Mouse (Mus musculus): ENCODE results near the gene Copz2.

Gene Copz2

DNA sequence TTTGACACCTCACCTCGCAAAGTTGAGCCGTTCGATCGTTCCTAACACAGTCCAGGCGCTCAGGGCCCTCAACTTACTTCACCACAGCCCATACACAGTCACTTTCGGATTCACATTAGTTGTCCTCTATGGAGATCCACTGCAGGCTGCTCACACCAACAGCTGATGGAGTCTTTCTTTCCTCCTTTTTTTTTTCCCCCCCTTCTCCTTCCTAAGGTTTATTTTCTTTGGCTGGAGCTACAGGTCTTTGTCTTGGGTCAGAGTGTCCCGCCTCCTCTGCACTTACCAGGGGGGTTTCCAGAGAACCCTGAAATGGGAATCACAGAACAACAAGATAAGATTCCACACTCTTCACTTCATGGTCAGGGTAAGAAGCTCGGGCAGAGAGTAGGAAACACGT, 21.8 kb upstream of the Copz2 start:
- in situ Hi-C loops (cut with MboI, MseI) = loop anchor here in 1 of 2 experiments (25.0 kb wide), 1 partner anchor 1284 kb away; no protein-coding TSS in a partner anchor

DNA sequence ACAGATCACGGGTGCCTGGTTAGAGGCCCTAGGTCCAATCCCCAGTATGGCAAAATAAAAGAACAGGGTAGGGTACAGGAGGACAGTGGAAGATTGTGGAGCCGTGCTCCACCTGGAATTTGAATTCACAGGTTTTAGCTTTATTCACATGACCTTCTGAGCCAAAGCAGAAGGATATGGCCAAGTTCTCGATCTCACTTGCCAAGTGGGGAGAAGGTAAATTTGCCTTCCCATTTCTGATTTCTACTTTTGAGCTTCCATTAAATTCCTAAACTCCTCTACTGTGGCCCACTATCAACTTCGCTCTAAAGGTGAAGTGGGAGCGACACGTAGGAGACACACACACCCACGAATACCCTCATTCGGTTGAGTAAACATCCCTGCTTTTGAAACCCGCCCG, 20.8 kb upstream of the Copz2 start:
- in situ Hi-C loops (cut with MboI, MseI) = loop anchor here in 1 of 2 experiments (25.0 kb wide), 1 partner anchor 1283 kb away; no protein-coding TSS in a partner anchor

DNA sequence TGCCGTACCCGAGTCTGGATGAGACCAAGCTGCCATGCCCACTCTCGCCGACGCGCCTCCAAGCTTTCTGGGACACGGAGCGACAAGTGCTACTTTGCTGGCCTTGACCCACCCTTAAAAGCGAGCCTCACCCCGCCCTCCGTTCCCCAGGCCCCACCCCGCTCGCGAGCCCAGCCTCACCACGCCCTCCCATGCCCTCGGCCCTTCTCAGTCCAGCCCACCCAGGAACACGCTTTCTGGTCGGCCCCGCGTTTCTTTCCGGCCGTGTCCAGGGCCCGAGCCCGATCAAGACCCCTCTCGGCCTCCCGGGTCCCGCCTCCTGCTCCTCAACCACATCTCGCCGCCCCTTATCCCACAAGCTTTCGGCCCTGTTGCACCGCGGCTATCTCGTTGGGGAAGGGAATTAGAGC, 20.3 kb upstream of the Copz2 start:
- in situ Hi-C loops (cut with MboI, MseI) = loop anchor here in 1 of 2 experiments (25.0 kb wide), 1 partner anchor 1283 kb away; no protein-coding TSS in a partner anchor

DNA sequence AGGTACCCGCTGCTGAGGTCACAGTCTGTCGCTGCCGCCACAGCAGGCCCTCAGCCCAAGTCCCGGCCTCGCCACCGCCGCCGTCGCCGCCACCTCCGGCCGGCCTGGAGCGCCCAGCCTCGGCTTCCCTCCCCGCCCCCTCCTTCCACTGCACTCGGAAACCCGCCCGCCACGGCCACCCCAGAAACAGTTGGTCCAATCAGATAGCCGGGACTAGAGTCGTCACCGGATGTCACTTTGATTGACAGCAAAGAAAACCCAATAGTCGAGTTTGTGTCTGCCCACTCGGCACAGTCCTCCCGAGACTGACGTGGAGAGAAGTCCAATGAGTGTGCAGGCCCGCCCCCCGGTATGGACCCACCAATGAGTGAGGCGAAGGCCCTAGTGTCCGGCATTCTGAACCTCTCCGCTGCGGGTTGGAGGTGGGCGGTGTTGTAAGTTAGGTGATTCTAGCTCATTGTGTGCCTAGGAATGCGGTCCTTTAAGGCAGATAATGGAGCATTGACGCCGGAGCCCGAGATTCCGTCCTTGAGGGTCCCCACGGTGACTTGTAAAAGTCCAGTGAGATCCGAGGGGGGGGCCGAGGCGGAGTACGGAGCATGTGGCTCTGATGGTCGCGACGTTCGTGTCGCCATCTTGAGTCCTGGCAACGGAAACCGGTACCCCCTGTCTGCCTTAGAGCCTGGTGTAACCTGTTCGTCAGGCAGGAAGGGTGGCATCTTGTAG, 19.7 kb upstream of the Copz2 start, which contains the start of gene Nfe2l1:
TSS of gene Nfe2l1 (minus strand) at position 156 of the 726 bp plus-strand sequence.
- in situ Hi-C loops (cut with MboI, MseI) = loop anchor here in 1 of 2 experiments (25.0 kb wide), 1 partner anchor 1282 kb away; no protein-coding TSS in a partner anchor

DNA sequence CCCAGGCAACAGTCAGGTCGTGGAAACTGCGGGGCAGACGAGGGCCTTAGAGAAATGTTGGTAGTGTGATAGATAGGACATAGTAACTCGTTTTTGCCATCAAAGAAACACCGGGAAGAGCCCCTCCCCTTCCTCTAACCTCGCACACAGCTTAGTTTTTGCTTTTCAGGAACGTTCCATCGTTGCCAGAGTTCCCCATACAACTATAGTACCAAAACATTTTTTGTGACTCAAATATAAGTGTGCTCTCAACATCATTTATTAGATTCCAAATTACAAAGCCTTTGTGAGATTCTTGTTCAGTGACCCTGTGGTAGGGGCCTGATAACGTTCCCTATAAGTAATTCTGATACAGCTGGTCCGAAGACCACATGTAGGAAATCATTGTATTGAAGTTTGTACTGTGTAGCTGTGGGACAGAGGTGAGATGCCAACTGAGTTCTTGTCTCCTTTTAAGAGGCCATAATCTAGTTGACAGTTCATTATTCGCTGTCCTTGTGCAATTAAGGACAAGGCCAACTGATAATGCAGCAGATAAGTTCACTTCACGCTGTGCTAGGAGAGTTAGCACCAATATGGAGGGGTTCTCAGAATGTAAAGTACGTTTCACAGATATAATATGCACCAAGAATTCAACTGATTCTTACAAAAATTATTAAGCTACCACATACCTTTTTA, 19.0 kb upstream of the Copz2 start:
- in situ Hi-C loops (cut with MboI, MseI) = loop anchor here in 1 of 2 experiments (25.0 kb wide), 1 partner anchor 1282 kb away; no protein-coding TSS in a partner anchor

DNA sequence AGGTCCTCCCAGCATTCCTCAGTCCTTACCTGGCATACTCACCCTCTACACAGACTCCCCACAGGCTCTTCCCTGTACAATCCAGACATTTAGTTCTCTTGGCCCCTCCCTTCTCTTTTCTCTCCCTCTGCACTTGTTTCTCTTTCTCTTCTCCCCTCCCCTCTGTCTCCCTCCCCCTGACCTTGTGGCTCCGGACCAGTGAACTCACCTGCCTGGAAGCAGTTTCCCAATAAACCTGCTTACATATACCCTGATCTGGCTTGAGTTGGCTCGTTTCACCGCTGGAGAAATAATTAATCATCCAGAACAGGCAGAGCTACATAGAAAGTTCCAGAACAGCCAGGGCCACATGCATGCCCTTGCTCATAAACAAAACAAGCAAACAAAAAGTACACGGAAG, 18.2 kb upstream of the Copz2 start:
- in situ Hi-C loops (cut with MboI, MseI) = loop anchor here in 1 of 2 experiments (25.0 kb wide), 1 partner anchor 1281 kb away; no protein-coding TSS in a partner anchor

DNA sequence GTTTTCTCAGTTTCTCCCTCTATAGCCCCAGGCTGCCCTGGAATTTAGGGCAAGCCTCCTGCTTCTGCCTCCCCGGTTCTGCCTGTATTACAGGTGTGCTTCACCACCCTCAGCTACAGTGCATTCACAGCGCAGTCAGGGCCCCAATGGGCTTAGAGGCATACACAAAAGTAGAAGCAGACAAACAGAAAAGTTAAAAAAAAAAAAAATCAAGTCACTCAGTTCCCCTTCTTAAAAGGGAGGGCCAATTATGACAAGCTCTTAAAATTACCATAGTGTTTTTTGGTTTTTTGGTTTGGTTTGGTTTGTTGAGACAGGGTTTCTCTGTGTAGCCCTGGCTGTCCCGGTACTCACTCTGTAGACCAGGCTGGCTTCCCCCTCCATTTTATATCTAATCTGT, 17.1 kb upstream of the Copz2 start:
- in situ Hi-C loops (cut with MboI, MseI) = loop anchor here in 1 of 2 experiments (25.0 kb wide), 1 partner anchor 1280 kb away; no protein-coding TSS in a partner anchor

DNA sequence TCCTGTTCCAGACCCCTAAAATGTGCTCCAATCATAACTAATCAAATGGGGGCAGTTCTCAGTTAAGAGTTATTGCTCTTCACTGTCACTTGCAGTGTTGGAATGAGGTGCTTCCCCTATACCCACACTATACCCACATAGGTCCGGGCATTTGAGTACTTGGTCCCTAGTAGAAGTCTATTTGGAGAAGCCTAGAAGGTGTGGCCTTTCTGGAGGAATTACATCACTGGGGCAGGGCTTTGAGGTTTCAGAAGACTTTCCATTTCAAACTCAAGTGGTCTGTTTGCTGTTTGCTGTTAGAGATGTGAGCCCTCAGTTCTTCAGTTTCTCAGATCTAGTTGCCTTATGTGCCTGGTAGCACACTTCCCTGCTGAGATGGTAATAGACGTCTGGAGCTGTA, 16.7 kb upstream of the Copz2 start:
- in situ Hi-C loops (cut with MboI, MseI) = loop anchor here in 1 of 2 experiments (25.0 kb wide), 1 partner anchor 1279 kb away; no protein-coding TSS in a partner anchor

DNA sequence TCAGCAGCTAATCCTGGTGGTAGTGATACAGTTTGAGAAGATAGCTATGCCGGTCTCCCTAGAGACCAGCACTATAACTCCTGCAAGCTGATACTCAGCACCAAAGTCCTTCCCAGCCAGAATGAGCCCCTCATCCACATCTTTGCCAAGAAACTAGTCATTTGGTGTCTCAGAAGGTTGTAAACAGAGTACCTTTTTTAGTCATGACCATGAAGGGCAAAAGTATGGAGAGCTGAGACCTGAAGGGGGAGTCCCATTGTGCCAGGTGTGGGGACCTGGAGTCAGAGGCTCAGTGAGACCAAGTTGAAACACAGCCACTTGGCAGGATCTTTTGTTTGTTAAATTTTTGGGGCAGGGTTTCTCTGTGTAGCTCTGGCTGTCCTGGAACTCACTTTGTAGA, 15.5 kb upstream of the Copz2 start:
- in situ Hi-C loops (cut with MboI, MseI) = loop anchor here in 1 of 2 experiments (25.0 kb wide), 1 partner anchor 1278 kb away; no protein-coding TSS in a partner anchor

DNA sequence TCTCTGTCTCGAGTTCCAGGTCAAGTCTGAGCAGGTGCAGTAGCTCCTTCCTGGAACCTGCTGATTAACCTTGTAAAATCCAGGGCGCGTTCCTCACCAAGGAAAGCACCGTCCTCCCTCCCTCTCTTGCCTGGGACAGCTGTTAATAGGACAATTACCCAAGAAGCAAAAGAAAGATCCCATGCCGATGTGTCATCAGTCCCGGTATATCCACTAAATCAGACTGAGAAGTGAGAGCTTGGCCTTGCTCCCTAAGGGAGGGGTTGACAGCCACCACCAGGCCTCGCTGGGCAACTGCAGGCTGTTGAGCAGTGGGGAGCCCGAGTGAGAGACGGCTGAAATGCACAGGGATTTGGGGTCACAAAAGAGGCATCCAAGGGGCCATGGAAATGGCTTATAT, 12.4 kb upstream of the Copz2 start:
- in situ Hi-C loops (cut with MboI, MseI) = loop anchor here in 1 of 2 experiments (25.0 kb wide), 1 partner anchor 1275 kb away; no protein-coding TSS in a partner anchor

DNA sequence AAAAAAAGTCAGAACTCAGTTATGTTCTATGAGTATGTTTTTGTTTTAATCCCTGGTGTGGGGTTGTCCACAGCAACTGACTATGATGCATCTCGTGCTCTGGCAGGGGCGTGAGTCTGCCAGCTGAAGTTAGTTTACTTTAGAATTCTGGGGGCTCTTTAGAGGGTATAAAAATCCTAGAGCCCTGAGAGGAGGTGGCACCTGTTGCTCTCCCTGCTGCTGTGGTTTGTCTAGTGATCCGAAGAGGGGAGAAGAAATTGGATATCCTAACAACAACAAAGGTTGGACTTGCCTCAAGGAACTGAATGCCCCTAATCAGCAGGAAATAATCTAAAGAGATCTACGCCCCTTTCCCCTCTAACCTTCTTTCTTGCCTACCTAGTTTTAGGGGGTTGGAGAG, 11.3 kb upstream of the Copz2 start:
- in situ Hi-C loops (cut with MboI, MseI) = loop anchor here in 1 of 2 experiments (25.0 kb wide), 1 partner anchor 1274 kb away; no protein-coding TSS in a partner anchor

DNA sequence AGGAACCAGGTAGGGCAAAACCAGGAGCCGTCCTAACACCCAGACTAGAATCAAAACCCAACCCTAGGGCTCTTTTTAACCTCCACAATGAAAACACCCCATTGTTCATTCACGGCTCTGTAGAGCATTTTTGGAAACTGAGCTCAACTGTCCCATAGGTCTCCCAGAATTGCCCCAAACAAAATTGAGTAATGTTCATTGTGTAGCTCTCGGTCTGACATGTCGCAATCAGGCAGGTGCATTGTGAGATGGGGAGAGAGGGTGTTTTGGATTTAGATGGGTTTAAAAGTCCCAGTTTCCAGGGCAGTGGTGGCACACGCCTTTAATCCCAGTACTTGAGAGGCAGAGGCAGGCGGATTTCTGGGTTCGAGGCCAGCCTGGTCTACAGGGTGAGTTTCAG, 10.2 kb upstream of the Copz2 start:
- in situ Hi-C loops (cut with MboI, MseI) = loop anchor here in 1 of 2 experiments (25.0 kb wide), 1 partner anchor 1273 kb away; no protein-coding TSS in a partner anchor

DNA sequence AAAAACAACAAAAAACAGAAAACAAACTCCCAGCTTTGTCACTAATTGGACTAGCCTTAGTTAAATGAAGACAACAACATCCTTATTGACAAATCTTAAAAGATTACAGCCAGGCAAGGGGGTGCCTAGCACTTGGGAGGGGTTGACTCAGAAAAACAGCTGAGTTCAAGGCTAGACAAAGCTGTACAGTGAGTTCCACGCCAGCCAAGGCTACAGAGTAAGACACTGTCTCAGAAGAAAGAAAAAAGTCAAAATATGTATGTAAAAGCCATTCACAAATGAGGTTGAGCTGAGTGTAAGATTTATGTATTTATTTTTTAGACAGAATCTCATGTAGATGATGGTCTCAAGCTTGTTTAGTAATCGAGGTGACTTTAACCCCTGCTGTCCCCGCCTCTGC, 9.8 kb upstream of the Copz2 start:
- in situ Hi-C loops (cut with MboI, MseI) = loop anchor here in 1 of 2 experiments (25.0 kb wide), 1 partner anchor 1272 kb away; no protein-coding TSS in a partner anchor

DNA sequence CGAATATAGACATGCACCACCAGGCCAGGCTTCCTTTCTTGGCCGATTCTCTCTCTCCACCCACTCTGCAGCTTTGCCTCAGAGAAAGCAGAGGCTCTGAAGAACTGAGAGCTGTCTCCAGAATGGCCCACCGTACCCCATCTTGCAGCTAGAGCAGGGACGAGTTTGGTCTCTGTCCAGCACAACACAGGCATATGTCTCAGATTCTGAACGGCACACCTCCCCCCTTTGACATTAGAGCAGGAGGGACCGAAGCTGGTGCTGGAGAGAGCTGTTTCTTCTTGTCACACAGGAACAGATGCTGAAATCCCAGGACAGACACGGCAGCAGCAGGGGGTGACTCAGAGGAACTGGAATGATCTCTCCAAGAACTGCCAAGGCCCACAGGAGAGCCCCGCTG, 9.4 kb upstream of the Copz2 start:
- in situ Hi-C loops (cut with MboI, MseI) = loop anchor here in 1 of 2 experiments (25.0 kb wide), 1 partner anchor 1272 kb away; no protein-coding TSS in a partner anchor

DNA sequence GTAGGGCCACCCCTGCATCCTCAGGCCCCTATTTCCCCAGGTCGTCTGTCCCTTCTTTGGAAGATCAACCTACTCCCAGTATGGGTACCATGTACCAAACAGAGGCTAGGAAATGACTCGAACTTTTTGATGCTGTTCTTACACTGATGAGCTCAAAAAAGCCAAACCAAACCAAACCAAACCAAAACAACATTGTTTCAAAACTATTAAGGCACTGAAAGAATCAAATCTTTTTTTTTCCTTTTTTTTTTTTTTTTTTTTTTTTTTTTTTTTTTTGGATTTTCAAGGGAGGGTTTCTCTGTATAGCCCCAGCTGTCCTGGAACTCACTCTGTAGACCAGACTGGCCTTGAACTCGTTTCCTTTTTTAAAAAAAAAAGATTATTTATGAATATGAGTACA, 6.0 kb upstream of the Copz2 start:
- in situ Hi-C loops (cut with MboI, MseI) = loop anchor here in 1 of 2 experiments (25.0 kb wide), 1 partner anchor 1269 kb away; no protein-coding TSS in a partner anchor

DNA sequence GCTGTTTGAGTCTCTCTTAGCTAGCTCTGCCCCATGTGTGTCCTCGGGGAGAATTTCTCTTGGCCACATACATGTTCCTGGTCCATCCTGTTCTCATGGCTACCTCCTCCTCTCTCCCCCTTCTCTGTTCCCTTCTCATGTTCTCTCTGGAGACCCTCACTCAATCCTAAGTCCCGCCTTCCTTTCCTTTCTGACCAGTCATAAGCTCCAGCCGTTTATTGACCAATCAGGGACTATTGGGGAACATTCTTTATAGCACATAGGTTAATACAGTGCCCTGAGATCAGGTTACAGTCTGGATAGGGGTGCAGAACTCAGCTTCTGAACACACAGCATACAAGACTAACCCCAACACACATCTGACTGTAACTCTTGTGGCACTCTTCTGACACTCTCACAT, 2.4 kb upstream of the Copz2 start:
- in situ Hi-C loops (cut with MboI, MseI) = loop anchor here in 1 of 2 experiments (25.0 kb wide), 1 partner anchor 1265 kb away; no protein-coding TSS in a partner anchor

DNA sequence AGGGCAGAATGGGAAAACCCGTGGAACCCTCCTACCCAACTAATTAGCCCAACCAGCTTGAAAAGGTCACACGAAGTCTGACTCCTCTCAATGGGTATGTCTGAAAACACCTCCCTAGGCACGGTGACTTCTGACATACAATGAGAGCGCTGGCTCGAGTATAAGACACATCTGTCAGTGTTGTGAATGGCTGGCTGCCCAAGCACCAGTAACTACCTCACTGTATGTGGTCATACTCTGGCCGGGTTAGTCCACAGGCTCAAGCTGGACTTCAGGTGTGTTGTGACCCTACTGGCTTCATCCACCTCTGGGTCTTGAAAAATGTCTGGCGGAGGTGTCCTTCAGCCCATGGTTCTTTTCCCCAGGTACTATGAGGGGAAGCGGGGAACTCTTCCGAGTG, 976 bp upstream of the Copz2 start:
- in situ Hi-C loops (cut with MboI, MseI) = loop anchor here in 1 of 2 experiments (25.0 kb wide), 1 partner anchor 1264 kb away; no protein-coding TSS in a partner anchor

DNA sequence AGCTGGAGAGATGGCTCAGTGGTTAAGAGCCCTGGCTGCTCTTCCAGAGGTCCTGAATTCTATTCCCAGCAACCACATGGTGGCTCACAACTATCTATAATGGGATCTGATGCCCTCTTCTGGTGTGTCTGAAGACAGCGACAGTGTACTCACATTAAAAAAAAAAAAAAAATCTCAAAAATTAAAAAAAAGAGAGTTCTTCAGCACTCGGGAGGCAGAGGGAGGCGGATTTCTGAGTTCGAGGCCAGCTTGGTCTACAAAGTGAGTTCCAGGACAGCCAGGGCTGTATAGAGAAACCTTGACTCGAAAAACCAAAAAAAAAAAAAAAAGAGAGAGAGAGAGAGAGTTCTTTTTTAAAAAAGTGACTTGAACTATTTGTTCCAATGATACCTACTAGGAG, 525 bp upstream of the Copz2 start:
- in situ Hi-C loops (cut with MboI, MseI) = loop anchor here in 1 of 2 experiments (25.0 kb wide), 1 partner anchor 1263 kb away; no protein-coding TSS in a partner anchor

DNA sequence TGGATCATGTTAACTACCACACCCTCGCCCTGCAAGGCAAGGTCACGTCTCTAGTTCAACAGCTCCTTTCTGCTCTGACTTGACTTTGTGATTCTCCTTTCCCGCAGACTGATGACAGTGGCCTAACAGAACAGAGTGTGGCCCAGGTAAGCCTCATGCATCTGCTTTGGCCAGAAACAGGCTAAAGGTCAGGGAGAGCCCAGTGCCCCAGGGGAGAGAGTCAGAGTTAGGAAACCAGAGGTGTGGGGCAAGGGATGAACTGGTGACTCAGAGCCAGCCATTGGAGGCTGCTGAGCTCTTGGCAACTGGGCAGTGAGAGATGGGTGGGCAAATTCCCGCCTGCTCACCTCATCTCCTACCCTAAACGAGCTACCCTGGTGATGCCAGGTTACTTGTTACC, 7.8 kb downstream of the Copz2 start:
- in situ Hi-C loops (cut with MboI, MseI) = no loop called here

DNA sequence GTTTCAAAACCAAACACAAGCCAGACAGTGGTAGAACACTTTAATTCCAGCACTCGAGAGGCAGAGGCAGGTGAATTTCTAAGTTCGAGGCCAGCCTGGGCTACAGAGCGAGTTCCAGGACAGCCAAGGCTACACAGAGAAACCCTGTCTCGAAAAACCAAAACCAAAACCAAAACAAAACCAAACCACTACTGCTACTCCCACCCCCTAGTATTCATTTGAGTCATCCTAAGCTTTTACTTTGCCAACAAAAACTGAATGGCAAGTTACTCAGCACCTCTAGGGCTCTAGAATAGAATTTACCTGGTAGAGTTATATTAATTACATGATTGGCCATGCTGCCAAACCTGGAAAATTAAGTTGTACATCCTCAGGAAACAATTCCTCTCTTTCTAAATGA, 10.0 kb downstream of the Copz2 start:
- in situ Hi-C loops (cut with MboI, MseI) = loop anchor here (5.0 to 10.0 kb wide), 5 partner anchors 77 to 575 kb away; partner anchors contain the start of genes Hoxb5 (in 1 of the 2), Hoxb7 (in 1 of the 2) and Hoxb8 (in 1 of the 2)

DNA sequence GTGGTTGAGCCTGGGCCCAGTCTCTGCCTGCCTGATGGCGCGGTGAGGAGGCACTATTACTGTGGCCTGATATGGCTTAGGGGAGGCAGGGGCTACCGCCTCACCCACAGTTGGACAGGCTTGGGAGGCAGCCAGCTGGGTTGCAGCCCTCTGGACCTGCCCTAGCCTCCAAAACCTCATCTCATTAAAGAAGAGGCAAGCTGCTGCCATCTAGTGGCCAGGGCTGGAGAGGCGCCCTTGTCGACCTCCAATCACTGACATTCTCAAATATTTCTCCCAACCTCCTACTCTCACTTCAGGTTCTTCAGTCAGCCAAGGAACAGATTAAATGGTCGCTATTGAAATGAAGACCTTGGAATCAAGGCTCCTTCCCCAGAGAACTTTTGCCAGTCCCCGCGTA, 10.9 kb downstream of the Copz2 start:
- in situ Hi-C loops (cut with MboI, MseI) = loop anchor here (5.0 to 10.0 kb wide), 5 partner anchors 78 to 576 kb away; partner anchors contain the start of genes Hoxb5 (in 1 of the 2), Hoxb7 (in 1 of the 2) and Hoxb8 (in 1 of the 2)
